Mouse (Mus musculus): ENCODE data around the gene Nacc1.

The Nacc1 gene

DNA sequence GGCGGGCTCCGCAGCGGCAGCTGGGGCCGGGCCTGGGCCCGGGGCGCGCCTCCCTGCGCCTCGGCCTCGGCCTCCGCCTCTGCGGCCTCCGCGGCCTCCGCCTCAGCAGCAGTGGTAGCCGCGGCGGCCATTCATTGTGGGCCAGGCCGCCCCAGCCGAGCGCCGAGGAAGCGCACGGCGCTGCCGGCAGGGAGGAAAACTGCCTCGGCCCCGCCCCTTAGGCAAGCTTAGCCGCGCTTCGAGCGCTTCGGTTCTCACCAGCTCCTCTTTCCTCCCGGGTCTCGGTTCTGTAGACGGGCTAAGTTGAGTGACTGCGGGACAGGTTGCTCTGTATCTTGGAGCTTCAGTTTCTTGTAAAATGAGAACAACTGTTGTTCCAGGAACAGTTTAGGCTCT is at the start of gene Nacc1:
Nacc1 (minus strand) TSS at position 158 of the 396 bp plus-strand sequence.
- DNase-seq = peak; percentile 94

DNA sequence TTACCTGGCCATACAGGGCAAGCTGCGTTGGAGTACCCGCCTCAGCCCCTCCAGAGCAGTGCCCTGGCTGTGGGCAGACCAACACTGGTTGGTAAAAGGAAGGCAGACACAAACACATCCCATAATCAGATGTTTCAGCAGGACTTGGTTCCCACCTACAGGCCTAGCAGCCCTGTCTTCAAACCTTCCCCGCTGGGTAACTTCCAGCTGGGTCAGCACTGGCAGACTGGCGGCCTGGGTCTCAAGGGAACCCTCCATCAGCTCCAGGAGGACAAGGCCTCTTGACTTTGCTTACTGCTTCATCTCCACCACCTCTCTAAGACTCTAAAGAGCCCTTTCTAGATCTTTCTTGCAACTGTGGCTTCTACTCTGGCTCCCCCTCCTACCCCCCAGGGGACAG is 48.9 kb upstream of the Nacc1 start:
- no peak for DNase-seq

DNA sequence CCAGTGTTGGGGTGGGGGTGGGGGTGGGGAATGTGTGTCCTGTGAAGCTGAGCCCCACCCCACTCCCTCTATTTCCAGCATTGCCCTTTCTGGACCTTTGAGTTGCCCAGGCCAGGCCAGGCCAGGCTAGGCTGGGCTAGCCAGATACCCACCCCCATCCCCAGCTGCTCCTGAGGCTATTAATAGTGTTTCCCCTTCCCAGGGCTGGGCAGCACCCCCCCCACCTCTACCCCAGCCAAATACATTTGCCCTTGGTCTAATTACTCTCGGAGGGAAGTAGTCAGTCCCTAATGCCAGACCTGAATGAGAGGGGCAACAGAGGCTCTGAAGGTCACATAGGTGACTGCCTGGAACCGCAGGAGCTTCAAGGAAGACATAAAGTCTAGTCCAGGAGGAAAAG is 47.9 kb upstream of the Nacc1 start:
- DNase-seq = no peak

DNA sequence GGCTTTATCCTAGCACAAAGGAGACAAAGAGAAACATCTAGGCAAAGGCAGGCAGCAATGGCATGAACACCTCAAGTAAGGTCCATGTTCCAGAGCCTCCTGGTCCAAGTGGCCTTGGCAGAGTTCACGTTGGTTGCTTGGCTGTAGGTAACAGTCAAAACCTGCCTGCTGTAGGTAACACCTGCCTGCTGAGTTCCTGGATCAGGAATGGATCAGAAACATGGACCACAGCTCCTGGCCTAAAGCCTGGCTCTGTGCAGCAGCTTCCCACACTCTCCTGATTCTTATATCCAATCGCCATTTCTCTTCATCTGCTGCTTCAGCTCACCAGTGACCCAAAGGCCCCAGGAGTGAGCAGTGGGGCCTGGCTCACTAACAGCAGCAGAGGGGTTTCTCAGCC is 47.0 kb upstream of the Nacc1 start:
- DNase-seq = no peak

DNA sequence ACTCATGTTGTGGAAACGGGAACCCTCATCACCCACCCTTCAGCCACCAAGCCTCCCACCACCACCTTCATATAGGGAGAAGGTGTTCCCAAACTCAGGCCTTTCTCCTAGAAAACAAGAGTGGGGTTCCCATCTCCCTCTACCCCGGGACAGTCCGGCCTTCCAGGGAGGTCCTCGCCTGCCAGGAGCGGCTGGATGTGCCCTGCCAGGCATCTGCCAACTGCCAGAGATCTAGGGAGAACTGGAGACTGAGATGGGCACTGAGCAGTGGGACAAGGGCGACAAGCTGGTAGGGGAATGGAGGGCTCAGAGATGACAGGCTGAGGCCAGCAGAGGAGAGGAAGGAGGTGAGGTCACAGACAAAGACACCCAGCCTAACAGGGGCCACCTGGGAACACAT is 46.3 kb upstream of the Nacc1 start:
- DNase-seq = no peak

DNA sequence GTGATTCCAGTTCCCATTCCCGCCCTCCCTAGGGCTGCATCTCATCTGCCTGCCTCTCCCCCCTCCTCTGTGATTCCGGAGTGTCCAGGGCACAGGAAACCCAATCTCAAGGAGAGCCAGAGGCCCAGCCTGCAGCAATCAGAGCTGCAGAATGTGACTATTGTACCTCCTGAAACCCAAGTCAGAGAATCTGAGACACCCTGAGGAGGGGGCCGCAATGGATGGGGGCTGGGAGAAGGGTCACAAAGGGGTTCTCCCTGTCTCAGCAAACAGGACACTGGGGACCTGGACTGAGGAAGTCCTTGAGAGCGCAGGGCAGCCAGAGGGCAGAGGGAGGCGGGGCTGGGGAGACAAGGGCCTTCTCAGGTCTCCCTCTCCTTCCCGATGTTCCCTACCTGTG is 45.3 kb upstream of the Nacc1 start:
- DNase-seq = no peak

DNA sequence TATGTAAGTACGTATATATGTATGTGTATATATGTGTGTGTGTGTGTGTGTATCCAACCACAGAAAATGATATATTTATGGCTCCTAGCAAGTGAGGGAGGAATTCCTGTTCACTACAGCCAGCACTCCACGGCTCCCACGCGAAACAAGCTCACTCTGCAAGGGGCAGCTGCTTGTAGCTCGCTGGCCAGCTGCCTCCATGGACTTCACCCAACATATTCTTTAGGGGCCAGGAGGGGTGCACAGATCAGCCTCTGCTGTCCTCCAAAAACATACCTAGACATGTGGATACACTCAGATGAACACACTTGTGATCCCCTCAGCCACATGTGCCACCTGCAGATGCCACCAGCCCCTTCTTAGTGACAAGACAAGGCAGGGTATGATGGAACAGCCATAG is 44.9 kb upstream of the Nacc1 start:
- DNase-seq = no peak

DNA sequence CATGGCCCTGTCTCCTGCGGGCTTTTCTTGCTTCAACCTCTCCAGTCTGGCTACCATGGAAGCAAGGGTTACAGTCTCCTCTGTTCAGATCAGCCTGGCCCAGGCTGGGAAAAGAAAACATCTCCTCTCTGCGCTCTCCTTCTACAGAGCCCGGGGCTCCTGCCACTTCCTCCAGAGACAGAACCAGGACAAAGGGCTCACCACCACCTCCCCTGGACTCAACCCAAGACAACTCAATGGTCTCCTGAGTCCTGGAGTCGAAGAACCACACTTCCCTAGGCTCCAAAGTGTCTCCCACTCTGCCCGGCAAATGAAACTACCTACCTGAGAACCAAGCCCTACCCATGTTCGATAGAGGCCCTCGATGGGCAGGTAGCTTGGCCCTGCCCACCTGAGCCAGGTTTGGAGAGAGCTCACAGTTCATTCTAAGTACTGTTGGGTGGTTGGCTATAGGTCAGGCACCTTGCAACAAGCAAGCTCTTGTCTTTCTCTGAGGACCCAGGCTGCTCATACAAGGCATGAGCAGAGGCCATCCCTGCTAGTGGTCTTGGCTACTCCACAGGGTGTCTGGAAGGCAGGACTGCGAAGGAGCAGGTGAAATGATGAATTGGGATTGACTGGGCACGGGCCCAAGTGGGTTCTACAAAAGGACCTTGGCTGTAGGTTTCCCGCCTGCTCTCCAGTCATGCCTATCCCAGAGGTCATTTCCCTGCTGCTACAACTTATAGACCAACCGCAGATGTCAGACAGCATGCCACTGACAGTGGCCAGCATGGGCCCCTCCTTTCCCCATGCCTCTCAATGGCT is 43.9 kb upstream of the Nacc1 start:
- no peak for DNase-seq

DNA sequence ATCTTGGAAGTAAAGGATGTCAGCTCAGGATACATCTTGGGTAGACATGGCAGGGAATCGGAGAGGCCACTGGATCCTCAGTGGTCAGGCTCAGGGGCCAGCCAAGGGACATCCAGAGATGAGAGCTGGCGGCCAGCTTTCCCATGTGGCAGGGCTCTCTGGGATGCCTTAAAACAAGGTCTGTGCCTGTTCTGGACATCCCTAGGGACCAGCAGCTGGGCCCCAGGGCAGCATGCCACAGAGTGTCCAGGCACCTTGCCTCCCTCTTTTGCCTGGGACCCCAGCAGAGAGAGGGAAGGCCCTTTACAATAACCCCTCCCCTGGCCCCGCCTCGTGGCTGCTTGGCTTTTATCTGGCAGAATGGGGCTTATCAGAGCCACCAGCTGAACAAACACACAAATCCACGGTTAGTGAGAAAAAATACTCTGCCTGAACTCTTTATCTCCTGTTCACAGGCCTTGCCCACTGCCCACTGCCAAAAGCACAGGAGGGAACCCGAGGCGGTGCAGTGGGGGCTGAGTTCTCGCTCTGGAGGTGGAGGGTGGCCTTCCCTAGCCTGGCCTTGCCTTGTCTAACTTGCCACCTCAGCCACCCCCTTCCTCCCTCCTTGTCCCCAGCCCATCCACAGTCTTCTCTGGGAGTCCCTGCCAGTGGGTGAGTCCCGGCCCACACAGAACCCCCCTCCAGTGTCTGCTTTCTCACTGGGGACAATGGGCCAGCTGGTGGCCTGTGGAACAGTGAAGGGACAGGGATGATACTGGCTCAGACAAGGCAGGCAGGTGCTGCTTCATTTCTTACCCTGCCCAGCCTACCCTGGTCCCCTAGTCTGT is 43.1 kb upstream of the Nacc1 start:
- DNase-seq = no peak

DNA sequence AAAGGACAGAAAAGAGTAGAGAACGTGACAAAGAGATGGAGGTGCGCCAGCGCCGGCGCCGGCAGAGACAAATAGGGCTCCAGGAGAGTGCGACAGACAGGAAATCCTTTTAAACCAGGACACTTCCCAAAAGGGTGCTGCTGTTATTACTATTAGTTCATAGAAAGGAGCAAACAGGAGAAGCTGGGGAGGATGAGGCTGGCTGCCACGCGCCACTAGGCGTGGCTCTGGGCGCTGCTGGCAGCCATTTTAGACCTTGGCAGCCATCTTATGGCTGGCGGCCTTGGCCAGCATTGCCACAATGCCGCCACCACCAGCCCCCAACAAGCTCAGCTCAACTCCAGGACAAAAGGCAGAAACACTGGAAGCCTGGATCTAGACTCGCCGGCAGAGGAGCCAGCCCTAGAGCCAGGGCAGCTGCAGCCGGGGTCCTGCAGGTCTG is 42.3 kb upstream of the Nacc1 start:
- peak; percentile 63 for DNase-seq

DNA sequence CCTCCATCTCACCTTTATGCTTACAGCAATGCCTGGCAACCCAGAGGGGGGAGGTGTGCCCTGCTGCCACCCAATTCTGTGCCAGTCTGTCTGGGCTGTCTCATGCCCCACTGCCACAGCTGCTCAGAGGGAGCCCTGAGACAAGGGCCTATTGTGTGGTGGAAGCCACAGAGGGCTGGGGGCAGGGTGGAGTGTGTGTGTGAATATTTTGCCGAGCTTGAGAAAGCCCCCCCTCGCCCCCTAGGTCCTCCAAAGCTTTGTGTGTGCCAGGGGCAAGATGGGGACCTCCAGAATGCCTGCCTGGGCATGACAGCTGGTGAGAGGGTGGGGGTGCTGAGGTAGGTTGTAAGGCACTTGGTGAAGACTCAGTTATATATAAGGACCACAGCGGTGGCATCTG is 40.8 kb upstream of the Nacc1 start:
- DNase-seq = no peak

DNA sequence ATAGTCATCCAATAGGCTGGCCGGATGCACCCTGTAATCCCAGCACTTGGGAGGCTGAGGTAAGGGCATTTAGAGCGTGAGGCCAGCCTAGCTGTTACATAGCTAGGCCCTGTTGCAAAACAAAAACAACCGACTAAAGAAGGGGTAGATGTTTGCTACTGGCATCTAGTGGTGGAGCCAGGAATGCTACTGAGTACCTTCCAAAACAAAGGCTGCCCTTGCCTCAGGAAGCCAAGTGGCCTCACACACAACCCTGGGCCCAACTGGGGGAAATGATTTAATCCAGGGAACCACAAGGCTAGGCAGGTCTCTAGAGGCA is 38.2 kb upstream of the Nacc1 start:
- peak; percentile 71 for DNase-seq

DNA sequence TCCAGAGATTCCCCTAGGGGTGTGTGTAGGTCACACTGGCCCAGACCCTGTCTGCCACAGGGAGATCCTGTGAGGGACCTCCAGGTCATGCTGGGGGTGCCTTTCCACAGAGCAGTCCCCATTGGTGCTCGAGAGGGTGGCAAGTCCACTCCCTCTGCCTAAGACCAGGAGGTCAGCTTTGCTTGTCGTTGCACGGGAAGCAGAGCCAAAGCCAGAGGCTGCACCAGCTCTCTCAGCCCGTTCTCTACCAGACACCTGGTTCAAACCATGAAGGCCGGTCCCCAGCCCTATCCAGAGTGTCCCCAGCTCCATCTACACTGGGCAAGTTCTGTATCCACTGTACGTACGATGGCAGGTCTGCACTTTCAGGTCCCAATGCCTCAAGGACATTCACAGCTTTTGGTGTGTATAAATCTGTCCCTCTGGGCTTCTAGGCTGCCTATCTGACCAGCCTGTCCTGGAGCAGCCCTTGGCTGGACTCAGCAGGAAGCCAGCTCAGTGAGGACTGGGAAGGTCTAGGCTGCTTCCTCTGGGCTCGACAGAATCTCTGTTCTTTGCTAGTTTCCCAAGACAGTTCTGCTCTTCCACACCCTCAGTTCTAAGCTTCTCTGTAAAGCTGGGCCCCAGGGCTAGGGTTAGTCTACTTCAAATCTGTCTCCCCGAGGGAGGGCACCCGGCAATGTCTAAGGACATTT is 37.7 kb upstream of the Nacc1 start:
- DNase-seq = no peak

DNA sequence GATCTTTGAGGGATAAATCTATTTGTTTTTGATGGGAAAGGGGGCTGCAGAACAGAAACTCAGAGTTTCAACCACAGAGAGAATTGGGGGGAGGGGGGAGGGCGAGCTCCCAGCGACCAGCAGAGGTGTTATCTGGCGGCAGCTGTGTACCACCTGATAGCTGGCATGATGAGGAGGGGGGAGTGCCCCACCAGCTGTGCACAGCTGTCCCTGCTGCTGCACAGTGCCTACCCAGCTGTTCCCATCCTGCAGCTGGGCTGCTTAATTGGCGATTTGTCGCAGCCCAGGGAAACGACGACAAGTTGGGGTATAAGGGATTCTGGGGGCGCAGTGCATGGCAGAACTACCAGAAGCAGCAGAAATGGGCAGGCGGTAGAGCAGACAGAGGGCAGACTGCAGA is 37.0 kb upstream of the Nacc1 start:
- DNase-seq = no peak

DNA sequence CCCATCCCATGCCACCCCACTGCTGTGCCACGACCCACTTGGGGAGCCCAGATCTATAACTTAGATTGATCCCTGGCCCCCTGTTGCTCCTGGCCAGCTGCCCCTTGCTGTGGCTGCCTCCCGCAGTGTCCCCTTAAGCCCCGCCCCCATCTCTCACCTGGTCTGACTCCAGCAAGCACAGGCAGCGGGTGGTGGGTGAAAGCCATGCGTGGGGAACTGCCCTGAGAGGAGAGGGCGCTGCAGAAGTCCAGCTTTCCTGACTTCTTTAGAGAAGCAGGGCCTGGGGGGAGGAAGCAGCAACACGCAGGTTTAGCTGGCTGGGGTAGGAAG is 35.9 kb upstream of the Nacc1 start:
- DNase-seq = no peak

DNA sequence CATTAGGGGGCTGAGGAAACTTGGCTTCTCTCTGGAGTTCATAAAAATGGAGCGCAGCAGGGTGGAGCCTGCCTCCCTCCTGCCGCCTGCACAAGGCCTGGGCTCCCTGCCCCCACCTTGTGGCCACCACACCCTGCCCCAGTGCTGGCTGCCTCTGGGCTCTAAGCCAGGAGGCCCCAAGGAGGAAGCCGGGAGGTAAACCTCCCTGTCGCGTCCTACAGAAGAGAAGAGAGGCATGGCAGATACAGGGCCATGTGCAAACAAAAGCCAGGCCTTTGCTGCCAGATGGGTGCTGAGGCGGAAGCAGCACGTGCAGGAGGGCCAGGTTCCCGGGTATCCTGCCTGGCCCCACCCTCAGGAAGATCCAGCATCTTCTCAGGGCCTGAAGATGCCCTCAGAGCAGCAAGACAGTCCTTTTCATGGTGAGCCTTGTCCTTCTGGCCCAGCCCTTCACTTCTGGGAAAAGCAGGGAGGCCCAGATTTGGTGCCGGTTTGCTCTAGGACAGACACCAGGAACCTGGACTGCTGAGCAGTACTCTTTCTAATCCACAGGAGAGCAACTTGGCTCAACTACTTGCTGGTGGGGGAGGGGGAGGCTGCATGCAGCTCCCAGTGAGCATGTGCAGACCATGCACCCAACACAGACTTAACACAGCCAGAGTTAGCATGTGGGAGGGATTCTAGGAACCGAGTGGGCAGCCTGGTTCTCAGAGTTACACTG is 35.3 kb upstream of the Nacc1 start, which contains the start of gene G430095P16Rik:
G430095P16Rik (plus strand) TSS at position 158 of the 721 bp plus-strand sequence.
- peak; percentile 84 for DNase-seq

DNA sequence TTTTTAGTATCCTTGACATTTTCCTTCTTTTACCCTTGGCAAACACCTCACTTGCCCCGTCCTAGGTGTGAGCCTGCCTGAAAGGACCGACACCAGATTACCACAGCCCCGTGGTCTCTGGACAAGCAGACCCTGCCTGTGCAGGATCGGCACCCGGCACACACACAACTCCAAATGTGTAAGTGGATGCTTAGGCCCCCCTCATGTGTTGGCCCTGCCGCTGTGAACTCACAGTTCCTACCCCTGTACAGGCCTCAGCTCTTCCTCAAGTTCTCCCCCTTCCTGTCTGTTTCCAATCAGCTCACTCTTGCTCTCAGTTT is 34.8 kb upstream of the Nacc1 start:
- DNase-seq = no peak

DNA sequence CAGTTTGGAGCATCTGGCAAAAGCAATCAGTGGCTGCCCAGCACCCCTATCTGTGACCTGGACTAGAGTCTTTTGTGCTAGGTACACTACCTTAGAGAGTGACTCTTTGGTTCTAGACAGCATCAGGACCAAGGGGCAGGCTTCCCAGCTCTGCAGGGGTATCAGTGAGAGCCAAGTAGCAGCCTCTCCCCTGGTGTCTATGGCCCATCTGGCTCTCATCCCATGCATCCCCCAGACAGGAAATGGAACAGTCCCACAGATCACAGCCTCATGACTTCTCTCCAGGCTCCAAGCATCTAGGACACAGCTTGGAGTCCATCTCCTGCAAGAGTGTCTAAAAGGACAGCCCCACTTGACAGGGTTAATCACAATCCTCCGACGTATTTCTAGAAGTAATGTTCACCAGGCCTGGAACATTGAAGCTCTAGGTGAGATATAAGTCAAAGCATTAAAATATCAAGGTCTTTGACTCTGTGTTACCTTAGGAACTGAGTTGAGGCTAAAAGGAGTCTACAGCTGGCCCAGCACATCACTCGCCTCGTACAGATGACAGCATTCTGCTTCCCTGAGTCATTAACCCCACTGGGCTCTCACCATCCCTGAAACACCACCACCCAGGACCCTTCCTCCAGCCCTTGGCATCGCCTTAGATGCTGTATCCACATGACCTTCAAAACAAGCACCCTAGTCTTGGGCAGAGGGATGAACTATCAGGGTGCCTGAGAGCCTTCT is 31.5 kb upstream of the Nacc1 start:
- DNase-seq = no peak

DNA sequence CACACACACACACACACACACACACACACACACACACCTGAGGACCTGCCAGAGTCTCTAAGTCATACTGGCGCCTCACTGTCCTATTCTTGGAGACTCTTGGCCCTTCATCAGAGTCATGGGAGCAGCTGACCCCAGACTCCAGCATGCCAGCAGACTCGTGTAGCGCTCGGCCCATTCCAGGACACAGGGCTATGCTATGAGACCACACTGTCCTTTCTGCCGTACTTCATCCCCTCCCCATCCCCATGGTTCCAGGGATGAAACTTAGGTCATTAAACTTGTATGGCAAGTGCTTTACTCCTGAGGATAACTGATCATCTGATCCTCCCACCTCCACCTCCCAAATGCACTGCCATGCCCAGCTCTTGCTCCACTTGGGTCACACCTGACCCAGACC is 30.8 kb upstream of the Nacc1 start:
- no peak for DNase-seq

DNA sequence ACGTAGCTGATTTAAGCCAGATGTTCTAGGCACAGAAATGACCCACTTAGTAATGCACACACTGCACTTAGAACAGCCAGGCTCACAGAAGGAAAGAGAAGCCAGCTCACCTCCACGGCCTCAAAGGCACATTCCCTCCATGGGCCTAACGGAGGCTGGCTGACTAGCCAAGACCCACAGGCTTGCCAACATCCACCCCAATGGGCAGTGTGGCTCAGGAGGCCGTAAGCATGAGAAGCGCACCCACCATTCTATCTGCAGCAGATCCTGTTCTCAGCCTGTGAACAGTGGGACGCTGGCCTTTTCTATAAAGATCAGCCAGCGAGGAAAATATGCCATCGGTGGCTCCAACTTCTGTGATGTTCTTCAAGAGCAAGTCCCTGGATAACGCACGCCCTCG is 29.1 kb upstream of the Nacc1 start:
- no peak for DNase-seq

DNA sequence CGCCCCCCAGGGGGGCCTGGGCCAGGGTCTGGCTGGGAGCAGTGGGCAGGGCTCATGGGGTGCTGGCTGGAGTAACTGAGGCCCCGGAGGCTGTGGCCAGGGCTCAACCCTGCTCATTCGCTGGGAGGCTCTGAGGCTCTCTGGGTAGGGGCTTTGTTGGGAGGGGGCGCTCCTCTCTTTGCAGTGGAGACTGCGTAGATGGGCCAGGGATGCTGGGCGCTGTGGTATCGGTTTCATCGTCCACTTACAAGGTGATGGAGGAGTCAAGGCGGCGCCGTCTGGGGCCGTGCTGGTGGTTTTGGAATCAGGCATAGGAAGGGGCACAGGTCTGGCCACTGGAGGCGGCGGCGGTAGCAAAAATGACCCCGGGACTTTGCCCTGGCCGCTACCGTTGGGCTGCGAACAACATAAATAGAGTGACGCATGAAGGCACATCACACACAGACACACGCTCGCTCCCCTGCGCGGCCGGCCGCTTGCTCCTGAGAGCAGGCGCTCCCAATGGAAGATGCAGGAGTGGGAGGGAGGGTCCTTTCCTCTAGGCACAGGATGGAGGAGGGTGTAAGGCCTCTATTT is 28.3 kb upstream of the Nacc1 start:
- DNase-seq = no peak

DNA sequence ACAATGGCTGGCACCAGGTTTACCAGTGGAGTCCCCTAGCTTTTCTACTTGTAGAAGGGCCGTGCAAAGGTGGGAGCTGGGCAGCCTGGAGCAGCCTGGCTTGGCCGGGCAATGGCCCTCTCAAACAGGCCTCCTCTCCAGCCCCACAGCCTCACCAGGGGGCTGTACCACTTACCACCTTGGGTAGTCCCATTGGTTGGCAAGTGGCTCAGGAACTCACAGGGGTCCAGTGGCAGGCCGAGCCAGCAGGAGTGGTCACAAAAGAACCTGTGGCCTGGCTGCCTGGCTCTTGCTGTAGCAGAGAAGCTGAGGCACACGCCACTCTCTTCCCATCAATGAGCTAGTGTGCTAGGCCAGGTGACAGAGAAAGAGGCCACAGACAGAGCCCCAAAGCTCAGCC is 26.5 kb upstream of the Nacc1 start:
- DNase-seq = no peak
